Mouse (Mus musculus): ENCODE results near the gene Gipc2.

DNA sequence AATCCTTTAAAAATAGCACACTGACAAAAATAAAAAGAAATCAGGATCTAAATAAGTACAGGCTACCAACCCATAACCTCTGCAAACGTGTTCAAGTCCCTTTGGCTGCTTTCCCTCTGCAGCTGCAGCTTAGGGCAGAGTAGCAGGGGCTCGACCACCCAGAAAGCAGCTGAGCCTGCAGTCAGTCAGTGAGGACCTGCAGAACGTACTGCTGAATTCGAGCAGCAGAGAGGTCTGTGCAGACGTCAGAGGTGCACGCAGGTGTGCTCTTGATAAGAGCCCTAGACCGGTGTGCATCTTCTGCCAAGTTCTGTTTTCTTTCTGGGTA is 56.8 kb downstream of the Gipc2 start:
- no peak for TF ChIP-seq POLR2A (IDR thresholded peaks at IDR 0.05; ENCODE audit: low read depth, low read length)
- TF ChIP-seq CTCF (IDR thresholded peaks at IDR 0.05; ENCODE audit: borderline replicate concordance, insufficient read depth, low read length) = no peak

Data from embryonic fibroblast, embryonic 13.5 days (primary cell).